Mouse (Mus musculus): ENCODE results near the gene Gm614.

The Gm614 gene

DNA sequence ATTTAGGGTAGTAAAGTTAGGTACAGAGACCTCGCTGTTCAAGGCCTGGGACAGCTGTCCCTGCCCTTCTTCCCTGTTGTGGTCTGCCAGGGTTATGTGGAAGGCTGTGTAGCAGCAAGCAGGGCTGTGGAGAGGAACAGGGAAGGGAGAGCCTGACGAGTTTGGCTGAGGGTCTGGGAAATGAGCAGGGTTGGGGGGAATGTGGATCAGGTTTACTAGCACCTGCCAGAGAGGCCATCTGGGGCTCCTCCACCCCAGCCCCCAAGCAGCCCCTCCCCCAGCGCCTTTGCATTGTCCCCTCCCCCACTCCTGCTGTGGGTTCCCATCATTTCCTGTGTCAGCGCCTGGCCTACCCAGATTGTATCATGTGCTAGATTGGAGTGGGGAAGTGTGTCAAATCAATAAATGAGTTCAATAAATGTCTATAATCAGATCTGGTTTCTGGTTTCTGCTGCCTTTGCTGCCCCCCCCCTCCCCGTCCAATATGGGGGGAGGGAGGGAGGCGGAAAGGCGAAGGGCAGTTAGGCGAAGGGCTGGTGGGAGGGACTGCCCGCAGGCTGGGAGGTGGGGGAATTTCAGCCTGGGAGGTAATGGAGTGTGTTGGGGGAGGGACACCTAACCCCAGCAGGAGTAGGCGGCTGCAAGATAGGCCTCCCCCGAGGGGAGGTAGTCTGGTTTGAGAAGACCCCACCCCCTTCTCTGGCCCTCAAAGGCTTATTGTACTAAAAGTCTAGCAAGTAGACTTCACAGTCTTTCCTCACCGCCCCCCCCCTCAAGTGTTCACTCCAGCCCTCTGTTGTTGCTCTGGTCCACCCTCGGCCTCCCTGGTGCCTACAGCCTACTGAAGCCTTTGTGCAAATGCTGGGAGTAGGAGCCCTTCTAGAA is 3.1 kb downstream of the Gm614 start:
- DNase-seq (ENCODE audit: low spot score in 2 of 2), result no peak

GRCm38 (mm10) chrX:101256603-101257002 is 7.2 kb downstream of the Gm614 start:
- no peak for DNase-seq (ENCODE audit: low spot score in 2 of 2)

DNA sequence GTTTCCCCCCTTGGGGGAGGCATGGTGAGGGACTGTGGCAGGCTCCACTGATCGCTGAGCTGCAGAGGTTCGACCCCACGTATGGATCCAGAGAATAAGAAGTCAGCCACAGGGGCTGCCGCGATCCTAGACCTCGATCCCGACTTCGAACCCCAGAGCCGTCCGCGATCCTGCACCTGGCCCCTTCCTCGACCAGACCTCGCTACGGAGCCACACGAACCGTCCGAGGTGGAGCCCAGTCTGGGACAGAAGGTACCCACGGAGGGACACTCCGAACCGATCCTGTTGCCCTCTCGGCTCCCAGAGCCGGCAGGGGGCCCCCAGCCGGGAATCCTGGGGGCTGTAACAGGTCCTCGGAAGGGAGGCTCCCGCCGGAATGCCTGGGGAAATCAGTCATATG is 9.1 kb downstream of the Gm614 start:
- no peak for DNase-seq (ENCODE audit: low spot score in 2 of 2)

DNA sequence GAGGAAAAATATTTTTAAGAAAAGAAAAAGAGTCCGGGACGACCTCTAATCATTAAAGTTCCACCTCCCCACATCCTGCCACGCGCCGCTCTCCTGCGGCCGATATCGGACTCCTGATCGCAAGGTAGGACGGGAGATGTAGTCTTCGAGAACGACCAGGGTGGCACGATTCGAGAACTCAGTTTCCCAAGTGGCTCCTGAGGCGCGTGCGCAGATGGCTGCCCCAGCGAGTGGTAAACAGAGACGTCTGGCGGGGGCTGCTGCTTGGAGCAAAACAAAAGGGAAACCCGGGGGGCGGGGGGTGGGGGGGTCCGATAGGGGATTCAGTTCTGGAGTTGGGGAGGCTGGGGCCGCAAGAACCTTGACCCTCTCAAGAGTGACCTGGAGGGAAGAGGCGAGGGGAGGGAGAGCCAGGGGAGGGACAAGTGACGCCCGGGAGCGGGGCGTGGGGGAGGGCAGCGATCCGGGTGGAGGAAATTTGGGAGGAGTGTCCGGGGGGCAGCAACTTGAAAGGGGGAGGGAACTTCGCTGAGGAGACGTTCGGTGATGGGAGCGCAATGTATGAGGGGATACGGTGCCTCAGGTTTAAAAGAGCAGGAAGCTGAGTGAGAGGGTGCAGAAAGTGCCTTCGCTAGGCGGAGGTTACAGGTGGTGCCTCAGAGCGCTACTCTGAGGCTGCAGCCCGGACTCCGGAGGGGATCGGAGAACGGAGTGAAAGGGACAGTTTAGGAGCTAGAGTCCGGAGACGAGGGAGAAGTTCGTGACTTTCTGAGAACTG is 9.7 kb downstream of the Gm614 start, which contains the start of gene Foxo4:
TSS of gene Foxo4 (plus strand) at position 577 of the 778 bp plus-strand sequence.
- peak; percentile 92 to 93 for DNase-seq (ENCODE audit: low spot score in 2 of 2)

DNA sequence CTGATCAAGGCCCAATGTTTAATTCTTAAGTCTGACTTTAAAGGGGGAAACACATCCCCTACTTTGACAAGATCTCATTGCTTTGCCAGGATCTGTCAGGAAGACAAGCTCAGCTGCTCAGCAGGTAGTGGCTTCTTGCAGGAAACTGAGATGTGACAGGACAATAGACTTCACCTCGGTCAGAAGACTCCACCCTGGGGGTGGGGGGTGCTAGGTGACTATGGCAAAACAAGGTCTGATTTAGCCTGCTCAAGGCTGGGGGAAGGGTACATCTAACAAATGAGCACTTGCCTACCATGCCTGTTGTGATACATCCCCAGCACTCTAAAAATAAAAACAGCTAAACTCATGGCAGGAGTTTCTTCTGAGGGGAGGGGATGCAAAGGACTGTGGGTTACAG is 18.8 kb downstream of the Gm614 start:
- no peak for DNase-seq (ENCODE audit: low spot score in 2 of 2)

- DNase-seq (ENCODE audit: low spot score in 2 of 2), result no peak
Observed at GRCm38 (mm10) chrX:101222796-101223162, 41.0 kb downstream of the Gm614 start.

GRCm38 (mm10) chrX:101221834-101222795 is 41.7 kb downstream of the Gm614 start, which contains the start of gene Snx12:
Gene Snx12, minus strand, starts transcription at chrX:101222563.
- peak; percentile 92 to 94 for DNase-seq (ENCODE audit: low spot score in 2 of 2)
